Mouse (Mus musculus): ENCODE measurements around the gene Bmpr1a.

DNA sequence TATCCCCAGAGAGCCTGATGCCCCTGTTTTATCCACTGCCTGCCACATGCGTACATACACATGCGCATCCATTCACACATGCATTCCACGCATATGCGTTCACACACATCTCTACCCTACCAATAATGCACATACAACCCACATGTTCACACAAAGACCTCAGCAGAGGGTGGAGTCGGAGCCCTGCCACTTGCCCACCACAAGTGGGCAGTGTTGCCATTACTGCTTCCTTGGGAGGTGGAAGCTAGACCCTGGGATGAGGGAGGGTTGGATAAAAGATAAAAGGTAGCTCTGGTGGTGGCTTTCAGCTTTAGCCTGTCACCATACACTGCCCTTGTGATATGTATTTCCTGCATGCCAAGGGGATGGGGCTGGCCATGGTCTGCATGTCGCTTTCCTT, 130.5 kb downstream of the Bmpr1a start:
- peak; percentile 61 for TF ChIP-seq CTCF (IDR thresholded peaks at IDR 0.05; ENCODE audit: low read depth)
- no peak for TF ChIP-seq EP300 (IDR thresholded peaks at IDR 0.05; ENCODE audit: low read depth)
